Mouse (Mus musculus) midbrain, embryonic 11.5 days (tissue): ENCODE results near the gene Olfml3. TPM values are rescaled to one million over a fixed set of nuclear protein-coding genes. Genes with fewer than 3 reads are reported as not detected.
A peak's percentile ranks its signal among the peaks of the same experiment; 100 is the strongest.

Source experiments
- ATAC-seq: fragments of 200-750 bp; cut with Nextera tagmentation; 2 replicates; pipeline ENCODE4 v1.8.0; 2017; ENCODE audit warnings: moderate TSS enrichment, moderate library complexity; ENCODE audit not compliant: low FRiP score
- DNase-seq: peaks from one replicate; pipeline ENCODE4 v3.0.0; 2015; ENCODE audit warnings: low spot score; ENCODE audit errors: missing footprints
- H3K27ac ChIP-seq: fragments of 300-500 bp; sonication (generic); 2 replicates; pipeline ENCODE4 v1.5.1; 2014; ENCODE audit warnings: low read depth, low read length
- H3K27me3 ChIP-seq: fragments of 300-500 bp; sonication (generic); 2 replicates; pipeline ENCODE4 v1.6.1; 2014; ENCODE audit warnings: mild to moderate bottlenecking, low read length, moderate library complexity, mixed read lengths; ENCODE audit not compliant: control insufficient read depth, insufficient read depth
- H3K36me3 ChIP-seq: fragments of 300-500 bp; sonication (generic); 2 replicates; pipeline ENCODE4 v1.6.1; 2014; ENCODE audit warnings: mild to moderate bottlenecking, low read length, moderate library complexity, mixed read lengths; ENCODE audit not compliant: control insufficient read depth, insufficient read depth
- H3K4me1 ChIP-seq: fragments of 300-500 bp; sonication (generic); 2 replicates; pipeline ENCODE4 v1.6.1; 2014; ENCODE audit warnings: low read length; ENCODE audit not compliant: control insufficient read depth, insufficient read depth
- H3K4me2 ChIP-seq: fragments of 300-500 bp; sonication (generic); 2 replicates; pipeline ENCODE4 v1.6.1; 2014; ENCODE audit warnings: mild to moderate bottlenecking, moderate library complexity
- H3K4me3 ChIP-seq: fragments of 300-500 bp; sonication (generic); 2 replicates; pipeline ENCODE4 v1.5.1; 2014; ENCODE audit warnings: low read depth, low read length
- H3K9ac ChIP-seq: fragments of 300-500 bp; sonication (generic); 2 replicates; pipeline ENCODE4 v1.6.1; 2014; ENCODE audit warnings: low read length
- H3K9me3 ChIP-seq: fragments of 300-500 bp; sonication (generic); 2 replicates; pipeline ENCODE4 v1.6.1; 2016; ENCODE audit warnings: low read length; ENCODE audit not compliant: control insufficient read depth
- WGBS: fragments of 180-500 bp; shearing (Covaris S2); extraction: QIAGEN DNeasy Blood & Tissue Kit; methylation state at CpG from one replicate; pipeline ENCODE4 v1.1.7; 2014; 5-methylcytosine and 5-hydroxymethylcytosine counted together
- polyA plus RNA-seq: library from polyadenylated mRNA; unstranded; fragments of >200 nt; fragmentation: Nextera tagmentation; extraction: Ambion mirVana; gene quantifications from 2 replicates; pipeline ENCODE4 v1.2.1, GENCODE M21; 2014

The Olfml3 gene
- polyA plus RNA-seq, 1 experiment from 2014 or later = 8.9 TPM

- 84% methylated on average over 1 of the region's 1 CpGs for WGBS
- H3K4me3 ChIP-seq = no peak overlapping the region
- ATAC-seq (no peak), DNase-seq (peak; percentile 49)
- no peak overlapping the region for H3K9ac ChIP-seq
- no peak overlapping the region for H3K27ac ChIP-seq
- no peaks in the 10 kb centered on the region for H3K4me1 ChIP-seq
- H3K27me3 ChIP-seq = no peaks in the 10 kb centered on the region
- no peaks in the 10 kb centered on the region for H3K36me3 ChIP-seq
- no peaks in the 10 kb centered on the region for H3K9me3 ChIP-seq
- H3K4me2 ChIP-seq = no peak overlapping the region
Measured at GRCm38 (mm10) chr3:103696388-103696925, 41.3 kb downstream of the Olfml3 start.

- Histone ChIP-seq H3K4me1 (no peaks in the 10 kb centered on the region), H3K36me3 (no peaks in the 10 kb centered on the region), H3K4me3 (no peak overlapping the region), H3K4me2 (no peak overlapping the region), H3K9ac (no peak overlapping the region), H3K27me3 (no peaks in the 10 kb centered on the region), H3K9me3 (no peaks in the 10 kb centered on the region), H3K27ac (no peak overlapping the region)
- 71% methylated on average over 3 of the region's 3 CpGs for WGBS
- peak; percentile 12 for DNase-seq
- no peak for ATAC-seq
Measured at GRCm38 (mm10) chr3:103695556-103695955, 42.2 kb downstream of the Olfml3 start.

DNA sequence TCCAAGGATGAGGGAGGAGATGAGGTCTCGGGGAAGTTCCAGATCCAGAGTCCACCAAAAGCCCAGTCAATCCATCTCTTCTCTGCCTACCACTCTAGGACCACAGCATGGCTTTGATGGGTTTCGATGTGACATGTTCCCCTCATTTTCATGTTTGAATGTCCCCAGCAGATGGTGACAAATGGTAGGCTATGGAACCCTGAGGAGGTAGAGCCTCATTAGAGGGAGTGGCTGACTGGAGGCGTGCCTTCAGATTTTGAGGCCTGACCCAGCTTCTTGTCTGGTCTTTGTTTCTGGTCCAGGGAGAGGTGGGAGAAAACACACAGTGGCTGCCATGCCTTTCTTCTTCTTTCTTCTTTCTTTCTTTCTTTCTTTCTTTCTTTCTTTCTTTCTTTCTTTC lies 47.3 kb downstream of the Olfml3 start:
- 77% methylated on average over 3 of the region's 3 CpGs for WGBS
- Histone ChIP-seq H3K27ac (no peak overlapping the region), H3K27me3 (no peaks in the 10 kb centered on the region), H3K4me3 (no peak overlapping the region), H3K4me2 (no peak overlapping the region), H3K9me3 (no peaks in the 10 kb centered on the region), H3K9ac (no peak overlapping the region), H3K4me1 (no peaks in the 10 kb centered on the region), H3K36me3 (no peaks in the 10 kb centered on the region)
- peak; percentile 77 for DNase-seq
- ATAC-seq = no peak

- ATAC-seq = no peak
- 85% methylated on average over 1 of the region's 1 CpGs for WGBS
- H3K9ac ChIP-seq = no peak overlapping the region
Measured at GRCm38 (mm10) chr3:103689043-103689442, 48.8 kb downstream of the Olfml3 start.

GRCm38 (mm10) chr3:103683966-103684319 lies 53.9 kb downstream of the Olfml3 start:
- no peak for ATAC-seq
- DNase-seq = peak; percentile 82

More at GRCm38 (mm10) chr3:103689043-103689442, 48.8 kb downstream of the Olfml3 start:
- H3K4me2 ChIP-seq = no peak overlapping the region
- no peak overlapping the region for H3K27ac ChIP-seq
- peak; percentile 59 for DNase-seq
- H3K9me3 ChIP-seq = no peaks in the 10 kb centered on the region
- no peaks in the 10 kb centered on the region for H3K27me3 ChIP-seq
- no peaks in the 10 kb centered on the region; the same call in 1 of the 2 replicates for H3K4me1 ChIP-seq
- no peak overlapping the region for H3K4me3 ChIP-seq
- no peaks in the 10 kb centered on the region for H3K36me3 ChIP-seq

DNA sequence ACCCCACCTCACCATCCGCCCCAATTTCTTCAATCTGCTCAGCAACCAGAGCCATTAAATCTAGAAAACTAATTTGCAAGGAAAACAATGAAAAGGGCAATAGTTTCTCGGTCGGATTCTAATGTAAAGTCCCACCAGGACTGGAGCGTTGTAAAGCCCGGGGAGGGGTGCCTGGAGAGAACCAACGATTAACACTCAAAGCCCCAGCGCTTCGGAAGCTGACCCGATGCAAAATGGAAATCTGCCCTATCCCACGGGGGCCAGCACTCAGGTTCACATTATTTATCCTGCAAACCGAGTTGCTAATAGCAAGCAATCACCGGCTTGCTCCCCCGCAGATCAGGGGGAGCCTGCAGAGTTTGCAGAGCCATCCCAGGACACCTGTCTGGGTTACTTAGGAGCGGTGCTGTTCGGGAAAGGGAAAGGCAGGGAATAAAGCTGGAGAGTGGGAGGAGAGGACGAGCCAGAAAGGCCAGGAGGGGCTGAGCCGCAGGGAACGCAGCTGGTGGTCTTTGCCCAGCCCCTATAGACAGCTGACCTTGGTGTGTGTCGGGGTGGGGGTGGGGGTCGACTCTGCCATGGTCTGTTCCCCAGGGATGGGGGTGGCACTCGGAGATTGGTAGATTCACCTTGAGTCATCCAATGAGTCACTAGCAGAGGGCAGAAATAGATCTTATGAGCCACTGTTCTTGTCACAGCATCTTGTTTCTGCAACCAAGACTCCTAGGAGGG lies 54.4 kb downstream of the Olfml3 start:
- Histone ChIP-seq H3K4me3 (0 out of 2 replicates have a peak overlapping the region, but pooled peaks have one; percentile 9), H3K9ac (0 out of 2 replicates have a peak overlapping the region, but pooled peaks have one; percentile 2), H3K27me3 (no peaks in the 10 kb centered on the region), H3K9me3 (no peaks in the 10 kb centered on the region), H3K4me1 (peaks cover 9% of the 10 kb centered on the region), H3K27ac (no peak overlapping the region), H3K36me3 (no peaks in the 10 kb centered on the region), H3K4me2 (peak overlapping the region; percentile 26)
- peak; percentile 88 for DNase-seq
- 2% methylated on average over 21 of the region's 21 CpGs for WGBS
- ATAC-seq = peak; percentile 70

More at GRCm38 (mm10) chr3:103683966-103684319, 53.9 kb downstream of the Olfml3 start:
- no peak overlapping the region for H3K4me3 ChIP-seq
- peaks cover 9% of the 10 kb centered on the region for H3K4me1 ChIP-seq
- H3K4me2 ChIP-seq = no peak overlapping the region; the same call in 1 of the 2 replicates
- no peaks in the 10 kb centered on the region for H3K9me3 ChIP-seq
- H3K36me3 ChIP-seq = no peaks in the 10 kb centered on the region
- H3K9ac ChIP-seq = no peak overlapping the region
- H3K27me3 ChIP-seq = no peaks in the 10 kb centered on the region
- H3K27ac ChIP-seq = no peak overlapping the region
- 28% methylated on average over 5 of the region's 5 CpGs for WGBS

DNA sequence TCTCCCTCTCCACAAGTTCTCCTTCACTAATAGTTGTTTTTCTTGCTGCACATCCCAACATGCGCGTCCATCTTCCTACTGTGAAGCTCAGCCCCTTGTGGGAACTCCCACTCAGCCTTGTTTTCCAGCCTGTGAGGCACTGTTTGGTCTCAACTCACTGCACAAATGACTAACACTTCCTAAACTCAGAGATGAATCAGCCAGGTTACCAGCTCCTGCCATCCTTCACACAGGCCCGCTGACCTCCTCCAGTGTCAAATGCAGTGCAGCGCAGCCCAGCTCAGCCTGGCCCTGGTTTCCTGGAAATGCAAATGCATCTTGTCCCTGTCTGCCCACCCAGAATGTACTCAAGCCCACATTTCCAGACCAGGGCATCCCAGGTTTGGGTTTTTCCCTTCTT lies 55.3 kb downstream of the Olfml3 start:
- no peak overlapping the region for H3K27ac ChIP-seq
- no peaks in the 10 kb centered on the region for H3K27me3 ChIP-seq
- no peak overlapping the region for H3K9ac ChIP-seq
- ATAC-seq (no peak), DNase-seq (peak; percentile 82)
- no peaks in the 10 kb centered on the region for H3K9me3 ChIP-seq
- WGBS = 52% methylated on average over 4 of the region's 4 CpGs
- peaks cover 9% of the 10 kb centered on the region for H3K4me1 ChIP-seq
- H3K36me3 ChIP-seq = no peaks in the 10 kb centered on the region
- no peak overlapping the region for H3K4me3 ChIP-seq
- no peak overlapping the region for H3K4me2 ChIP-seq

- Histone ChIP-seq H3K9ac (no peak overlapping the region), H3K27ac (no peak overlapping the region), H3K9me3 (no peaks in the 10 kb centered on the region), H3K4me1 (peaks cover 9% of the 10 kb centered on the region), H3K4me3 (no peak overlapping the region), H3K27me3 (no peaks in the 10 kb centered on the region), H3K4me2 (no peak overlapping the region), H3K36me3 (no peaks in the 10 kb centered on the region)
- ATAC-seq (no peak), DNase-seq (peak; percentile 79)
- 17% methylated on average over 6 of the region's 6 CpGs for WGBS
Measured at GRCm38 (mm10) chr3:103678811-103679210, 59.0 kb downstream of the Olfml3 start.

GRCm38 (mm10) chr3:103672716-103673115 lies 65.1 kb downstream of the Olfml3 start:
- no peaks in the 10 kb centered on the region for H3K36me3 ChIP-seq
- no peaks in the 10 kb centered on the region for H3K27me3 ChIP-seq
- no peak for DNase-seq
- no peak overlapping the region for H3K9ac ChIP-seq
- 19% methylated on average over 7 of the region's 7 CpGs for WGBS
- no peaks in the 10 kb centered on the region for H3K9me3 ChIP-seq
- no peak overlapping the region for H3K4me3 ChIP-seq
- no peak overlapping the region for H3K4me2 ChIP-seq
- no peaks in the 10 kb centered on the region for H3K4me1 ChIP-seq
- ATAC-seq = no peak
- no peak overlapping the region for H3K27ac ChIP-seq
